Mouse (Mus musculus) heart, postnatal 36 days (tissue): Measurements from ENCODE around the gene Psmd3. TPM values are rescaled to one million over a fixed set of nuclear protein-coding genes. Genes with fewer than 3 reads are reported as not detected.
A peak's percentile ranks its signal among the peaks of the same experiment; 100 is the strongest.

Source experiments
- DNase-seq, 2 experiments: peaks; one replicate each; pipeline ENCODE4 v3.0.0; 2021 to 2022
- intact Hi-C: fragments of 180-260 bp; cut with DNase I; formaldehyde crosslinking; loops from one replicate; pipeline ENCODE4 v1.15.1; 2025
- total RNA-seq, 2 experiments: library from RNA; stranded (reverse); gene quantifications; 2 replicates each; pipeline ENCODE4 v1.2.3; 2021

The Psmd3 gene
- total RNA-seq, 2 experiments from 2014 or later = 102 to 104 TPM

- DNase-seq = no peak
- intact Hi-C loops = no loop called here
These were observed 4.6 kb downstream of the Psmd3 start for GRCm38 (mm10) chr11:98686976-98687375.

DNA sequence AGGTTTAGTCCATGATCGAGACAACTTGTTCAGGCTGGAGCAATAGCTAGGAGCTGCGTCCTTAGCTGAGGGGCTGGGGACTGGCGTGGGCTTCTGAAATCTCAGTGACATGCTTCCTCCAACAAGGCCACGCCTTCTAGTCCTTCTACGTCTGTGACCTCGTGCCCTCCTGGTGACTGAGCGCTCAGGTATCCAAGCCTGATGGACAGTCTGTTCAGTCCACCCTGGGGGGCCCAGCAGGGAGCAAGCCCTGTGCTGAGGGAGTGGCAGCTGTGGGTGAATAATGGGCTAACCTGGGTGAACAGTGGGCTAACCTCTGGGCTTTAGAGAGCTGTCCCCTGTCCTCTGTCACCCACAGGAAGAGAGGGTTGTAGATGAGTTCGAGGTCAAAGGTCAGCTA is 5.7 kb downstream of the Psmd3 start:
- intact Hi-C loops = no loop called here
- DNase-seq = no peak

- intact Hi-C loops = no loop called here
These were observed 10.8 kb downstream of the Psmd3 start for GRCm38 (mm10) chr11:98693201-98693600.

DNA sequence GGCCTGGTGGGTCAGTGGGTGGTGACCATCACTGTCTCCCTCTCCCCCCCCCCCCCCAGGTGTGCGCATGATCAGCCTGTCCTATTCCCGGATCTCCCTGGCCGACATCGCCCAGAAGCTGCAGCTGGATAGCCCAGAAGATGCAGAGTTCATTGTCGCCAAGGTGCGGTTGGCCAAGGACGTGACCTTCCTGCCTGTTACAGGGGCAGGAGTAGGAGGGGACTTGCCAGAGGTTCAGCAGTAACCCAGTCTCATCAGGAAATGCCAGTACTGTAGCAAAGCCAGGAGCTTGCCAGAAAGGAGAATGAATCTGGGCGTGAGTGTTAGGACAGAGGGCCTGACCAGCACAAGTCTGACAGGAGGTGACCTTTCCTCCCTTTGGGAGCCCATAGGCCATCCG is 11.4 kb downstream of the Psmd3 start:
- intact Hi-C loops = no loop called here
- no peak for DNase-seq

More at GRCm38 (mm10) chr11:98693201-98693600, 10.8 kb downstream of the Psmd3 start:
- no peak for DNase-seq

- intact Hi-C loops = no loop called here
- no peak for DNase-seq
These were observed 11.9 kb downstream of the Psmd3 start for GRCm38 (mm10) chr11:98694301-98694700.

- DNase-seq = no peak
- intact Hi-C loops = no loop called here
These were observed 13.1 kb downstream of the Psmd3 start for GRCm38 (mm10) chr11:98695408-98695807.

DNA sequence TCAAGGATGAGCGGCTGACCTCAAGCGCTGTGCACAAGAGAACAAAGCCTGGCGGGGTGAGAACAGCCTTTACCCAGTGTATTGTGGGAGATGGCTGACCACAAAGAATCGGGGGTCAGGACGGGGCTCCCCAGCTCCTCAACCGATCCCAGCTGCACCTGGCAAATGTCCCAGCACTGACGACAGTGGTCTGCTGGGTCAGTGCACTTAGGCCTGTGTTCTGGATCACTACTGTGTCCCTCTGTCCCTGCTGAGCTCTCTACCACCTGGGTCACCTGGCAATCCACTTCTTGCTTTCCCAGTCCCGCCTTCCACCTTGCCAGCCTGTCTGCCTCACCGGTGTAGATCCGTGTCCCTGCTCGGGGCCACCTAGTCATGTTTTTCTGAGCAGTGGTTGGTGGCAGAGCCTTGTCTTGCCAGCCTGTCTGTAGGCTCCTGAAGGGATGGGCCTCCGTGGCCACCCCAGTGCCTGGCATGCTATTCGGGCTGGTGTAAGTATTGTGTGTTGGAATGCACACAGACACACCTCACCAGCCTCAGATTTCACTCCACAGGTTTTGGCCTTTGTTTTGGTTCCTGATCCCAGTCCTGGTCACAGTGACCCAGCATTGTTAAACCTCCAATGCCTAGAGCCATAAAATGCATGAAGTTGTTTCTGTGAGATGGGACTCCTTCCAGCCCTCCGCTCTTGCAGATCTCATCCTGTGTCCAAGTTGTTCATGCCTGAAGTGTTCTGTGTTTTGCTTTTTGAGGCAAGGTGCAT is 14.3 kb downstream of the Psmd3 start:
- DNase-seq = no peak
- intact Hi-C loops = no loop called here

- DNase-seq = no peak
These were observed 14.9 kb downstream of the Psmd3 start for GRCm38 (mm10) chr11:98697225-98697624.

DNA sequence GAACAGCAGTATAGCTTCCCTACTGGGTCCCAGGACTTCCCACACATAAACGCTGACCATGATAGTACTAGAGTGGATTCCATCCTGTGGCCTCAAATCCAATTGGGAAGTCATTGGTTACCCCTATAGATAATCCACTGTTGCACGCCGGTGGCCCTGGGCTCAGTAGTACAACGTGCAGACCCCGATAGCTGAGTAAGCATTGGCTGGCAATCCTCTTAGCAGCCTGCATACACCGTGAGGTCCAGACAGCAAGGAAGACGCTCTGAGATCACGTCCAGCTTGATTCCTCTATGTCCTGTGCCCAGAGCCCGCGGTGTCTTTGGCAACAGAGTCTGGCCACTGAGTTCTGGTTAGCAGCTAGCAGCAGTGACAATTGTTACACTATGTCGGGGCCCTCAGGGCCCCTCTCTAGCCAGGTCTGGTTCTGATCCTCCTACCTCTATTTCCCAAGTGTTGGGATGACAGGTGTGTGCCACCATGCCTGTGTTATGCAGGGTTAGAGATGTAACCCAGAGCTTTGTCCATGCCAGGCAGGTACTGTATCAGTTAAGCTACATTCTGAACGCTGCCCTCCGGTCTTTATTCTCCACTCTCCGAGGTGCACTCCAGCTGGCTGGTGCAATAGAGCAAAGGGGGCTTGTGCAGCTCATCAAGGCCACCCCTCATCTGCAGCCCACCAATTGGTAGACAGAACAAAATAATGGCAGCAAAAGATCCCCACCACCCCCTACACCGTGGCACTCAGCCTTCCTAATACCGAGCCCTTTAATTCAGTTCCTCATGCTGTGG is 16.7 kb downstream of the Psmd3 start:
- intact Hi-C loops = loop anchor here (1.0 kb wide), 1 partner anchor 131 kb away; no protein-coding TSS in a partner anchor
- DNase-seq = no peak

More at GRCm38 (mm10) chr11:98697225-98697624, 14.9 kb downstream of the Psmd3 start:
- intact Hi-C loops = no loop called here

DNA sequence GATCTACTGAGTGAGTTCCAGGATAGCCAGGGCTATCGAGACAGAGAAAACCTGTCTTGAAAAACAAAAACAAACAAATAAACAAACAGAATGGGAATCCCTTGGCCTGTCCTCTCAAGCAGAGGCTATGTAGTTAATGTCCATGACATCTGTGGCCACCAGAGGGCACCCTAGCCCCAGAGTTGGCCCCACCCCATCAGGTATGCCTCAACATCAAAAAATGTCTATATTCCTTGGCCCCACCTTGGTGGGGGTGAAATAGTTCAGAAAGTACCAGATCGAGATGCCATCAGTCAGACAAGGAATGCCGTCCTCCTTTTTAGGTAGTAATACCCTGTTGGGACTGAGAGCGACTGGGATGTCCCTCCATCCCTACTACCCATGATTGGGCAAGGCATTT is 17.6 kb downstream of the Psmd3 start:
- DNase-seq = peak; percentile 83 to 89
- intact Hi-C loops = loop anchor here (1.0 to 2.0 kb wide), 3 partner anchors 10 to 209 kb away; no protein-coding TSS in a partner anchor

DNA sequence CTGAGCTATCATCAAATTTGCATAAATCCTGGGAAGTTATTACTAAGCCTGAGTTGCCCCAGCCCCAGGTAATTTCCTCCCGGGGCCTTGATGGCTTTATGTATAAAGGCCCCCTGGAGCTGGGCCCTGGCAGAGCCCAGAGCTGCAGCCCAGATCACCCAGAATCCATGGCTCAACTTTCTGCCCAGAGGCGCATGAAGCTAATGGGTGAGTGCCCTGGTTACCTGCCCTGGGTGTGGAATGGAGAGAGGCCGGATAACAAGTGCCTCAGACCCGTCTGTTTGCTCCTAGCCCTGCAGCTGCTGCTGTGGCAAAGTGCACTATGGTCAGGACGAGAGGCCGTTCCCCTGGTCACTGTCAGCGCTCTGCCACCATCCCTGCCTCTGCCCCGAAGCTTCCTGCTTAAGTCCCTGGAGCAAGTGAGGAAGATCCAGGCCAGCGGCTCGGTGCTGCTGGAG is 18.9 kb downstream of the Psmd3 start, which contains the start of gene Csf3:
Csf3 (plus strand) TSS at position 51 of the 458 bp plus-strand sequence.
- no peak for DNase-seq
- intact Hi-C loops = loop anchor here (2.0 kb wide), 1 partner anchor 208 kb away; no protein-coding TSS in a partner anchor

DNA sequence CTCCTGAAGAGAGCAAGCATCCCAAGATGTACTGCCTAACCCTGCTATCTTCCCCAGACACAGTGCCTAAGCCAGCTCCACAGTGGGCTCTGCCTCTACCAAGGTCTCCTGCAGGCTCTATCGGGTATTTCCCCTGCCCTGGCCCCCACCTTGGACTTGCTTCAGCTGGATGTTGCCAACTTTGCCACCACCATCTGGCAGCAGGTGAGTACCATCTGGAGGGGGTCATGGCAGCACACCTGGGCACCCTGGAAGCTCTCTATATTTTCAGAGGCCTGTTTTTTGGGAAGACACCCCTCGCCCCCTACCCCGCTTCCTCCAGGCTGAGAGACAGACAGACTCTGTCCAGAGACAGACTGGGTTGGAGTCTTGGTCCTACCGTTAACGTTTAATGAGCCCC is 20.0 kb downstream of the Psmd3 start:
- intact Hi-C loops = no loop called here
- no peak for DNase-seq

GRCm38 (mm10) chr11:98705021-98705420 is 22.7 kb downstream of the Psmd3 start:
- DNase-seq = no peak
- intact Hi-C loops = no loop called here

DNA sequence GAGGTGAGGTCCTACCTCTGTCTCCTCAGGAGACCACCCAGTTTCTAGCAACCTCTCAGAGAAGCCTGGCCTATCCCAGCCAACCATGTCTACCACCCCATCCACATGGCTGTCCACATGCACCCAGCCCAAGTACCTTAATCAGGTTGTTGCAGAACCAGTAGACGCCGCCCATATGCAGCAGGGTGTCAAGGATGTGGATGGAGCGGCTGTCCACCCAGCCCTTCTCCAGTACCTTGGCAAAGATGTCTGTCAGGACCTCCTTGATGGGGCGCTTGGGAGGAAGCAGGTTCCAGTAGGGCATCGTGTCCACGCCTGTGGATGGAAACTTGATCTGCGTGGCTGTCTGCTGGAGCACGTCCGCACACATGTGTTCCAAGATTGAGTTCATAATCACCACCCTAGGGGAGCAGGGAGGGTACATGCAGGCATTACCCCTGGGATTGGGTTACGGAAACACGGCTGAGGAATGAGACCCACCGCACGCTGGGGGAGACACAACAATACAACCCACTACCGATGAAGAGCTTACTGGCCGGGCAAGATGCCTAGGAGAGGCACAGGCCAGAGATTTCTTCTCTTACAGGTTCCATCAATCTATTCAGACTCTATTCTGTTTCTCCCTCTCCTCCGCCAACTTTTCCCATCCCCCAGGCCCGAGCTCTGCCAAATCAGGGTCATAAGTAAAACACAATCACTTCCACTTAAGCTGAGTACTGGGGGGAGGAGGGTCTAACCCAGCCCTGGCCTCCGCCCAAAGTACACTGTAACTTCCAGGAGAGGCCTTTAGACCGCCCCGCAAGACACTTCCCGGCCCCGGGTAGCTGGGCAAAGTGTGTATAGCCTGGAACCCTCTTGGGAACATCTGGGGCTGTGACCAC is 25.3 kb downstream of the Psmd3 start:
- intact Hi-C loops = no loop called here
- DNase-seq = peak; percentile 46 to 52

DNA sequence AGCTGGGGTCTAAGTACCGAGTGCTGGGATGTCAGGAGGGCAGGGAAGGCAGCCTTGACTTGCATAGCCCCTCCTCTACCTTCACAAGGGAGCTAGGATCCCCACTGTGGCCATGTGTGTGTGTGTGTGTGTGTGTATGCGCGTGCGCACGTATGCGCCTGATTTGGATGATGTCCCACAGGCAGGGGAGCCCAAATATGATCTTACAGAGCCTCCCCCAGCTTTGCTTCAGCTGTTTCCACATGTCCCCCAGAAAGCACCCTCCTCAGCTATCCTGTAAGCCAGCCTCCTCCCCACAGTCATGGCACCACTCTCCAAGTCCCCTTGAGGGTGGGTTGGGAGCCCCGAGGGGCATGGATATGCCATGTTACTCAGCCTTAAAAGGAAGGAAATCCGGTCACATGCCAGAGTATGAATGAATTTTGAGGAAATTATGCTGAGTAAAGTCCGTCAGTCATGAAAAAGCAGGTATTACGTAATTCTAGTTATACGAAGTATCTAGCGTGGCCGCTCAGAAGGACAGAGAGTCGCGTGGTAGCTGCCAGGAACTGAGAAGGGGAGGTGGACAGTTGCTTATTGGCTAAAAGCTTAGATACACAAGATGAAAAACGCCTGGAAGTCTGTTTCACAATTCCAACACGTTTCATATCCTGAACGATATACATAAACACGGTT is 26.1 kb downstream of the Psmd3 start:
- DNase-seq = peak; percentile 37 to 58

DNA sequence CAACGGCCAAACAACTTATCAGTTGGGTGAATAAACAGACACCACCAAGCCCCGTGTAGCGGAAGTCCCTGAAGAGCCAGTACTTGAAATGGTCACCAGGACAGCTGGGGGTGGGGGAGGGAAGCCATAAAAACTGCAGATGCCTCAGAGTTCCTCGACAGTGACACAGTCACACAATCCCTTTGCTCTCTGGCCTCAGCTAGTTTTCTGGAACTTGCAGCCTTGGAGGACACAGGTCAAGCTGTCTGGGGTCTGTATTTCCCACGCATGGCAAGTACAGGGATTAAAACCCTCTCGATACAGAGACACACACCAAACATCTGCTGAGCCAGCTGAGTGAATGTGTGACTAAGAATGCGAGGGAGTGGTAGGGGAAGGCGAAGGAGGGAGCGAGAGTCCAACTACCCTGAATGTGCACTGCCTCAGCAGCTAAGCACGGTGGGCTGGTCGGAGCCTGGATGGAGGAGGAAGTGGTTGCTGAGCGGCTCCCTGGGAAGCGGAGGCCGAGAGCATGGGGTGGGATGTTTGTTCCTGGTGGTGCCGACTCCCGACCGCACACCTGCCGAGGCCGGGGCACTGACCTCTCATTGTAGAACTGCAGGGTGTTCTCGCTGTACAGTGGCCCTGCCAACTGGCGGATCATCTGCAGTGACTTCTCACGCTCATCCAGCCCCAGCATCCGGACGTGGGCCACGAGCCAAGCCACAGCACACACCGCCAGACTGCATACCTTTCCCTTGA is 26.8 kb downstream of the Psmd3 start:
- DNase-seq = peak; percentile 50 to 58
- intact Hi-C loops = no loop called here

More for the DNA sequence above, 26.1 kb downstream of the Psmd3 start:
- intact Hi-C loops = no loop called here

DNA sequence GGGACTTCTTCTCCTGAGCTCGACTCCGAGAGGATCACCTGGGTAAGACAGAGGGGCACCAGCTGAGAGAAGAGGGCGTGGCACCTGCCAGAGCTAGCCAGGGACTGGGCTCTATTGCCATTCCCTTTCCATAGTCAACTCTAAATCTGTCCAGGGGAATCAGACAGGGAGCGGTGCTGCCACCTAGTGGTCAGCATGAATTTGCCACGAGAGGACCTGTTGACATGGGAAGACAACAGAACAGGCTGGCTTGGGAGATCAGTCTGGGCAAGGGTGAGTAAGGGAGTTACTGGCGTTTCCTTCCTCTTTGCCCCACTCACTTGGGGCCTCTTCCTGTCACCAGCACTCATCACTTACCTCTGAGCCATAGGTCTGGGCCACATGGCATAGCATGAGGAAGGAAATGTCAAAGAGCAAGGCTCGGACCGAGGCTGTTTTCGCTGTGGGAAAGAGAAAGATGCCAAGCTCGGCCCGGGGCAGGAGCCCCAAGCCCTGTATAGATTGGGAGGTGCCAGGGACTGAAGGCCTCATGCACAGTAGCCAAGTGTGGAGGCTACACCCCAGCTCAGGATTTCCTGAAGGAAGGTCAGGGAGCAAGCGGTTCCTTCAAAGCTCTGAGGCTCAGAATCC is 28.2 kb downstream of the Psmd3 start:
- DNase-seq = peak; percentile 89 to 93
- intact Hi-C loops = loop anchor here (1.0 to 2.0 kb wide), 2 partner anchors 10 to 76 kb away; no protein-coding TSS in a partner anchor

DNA sequence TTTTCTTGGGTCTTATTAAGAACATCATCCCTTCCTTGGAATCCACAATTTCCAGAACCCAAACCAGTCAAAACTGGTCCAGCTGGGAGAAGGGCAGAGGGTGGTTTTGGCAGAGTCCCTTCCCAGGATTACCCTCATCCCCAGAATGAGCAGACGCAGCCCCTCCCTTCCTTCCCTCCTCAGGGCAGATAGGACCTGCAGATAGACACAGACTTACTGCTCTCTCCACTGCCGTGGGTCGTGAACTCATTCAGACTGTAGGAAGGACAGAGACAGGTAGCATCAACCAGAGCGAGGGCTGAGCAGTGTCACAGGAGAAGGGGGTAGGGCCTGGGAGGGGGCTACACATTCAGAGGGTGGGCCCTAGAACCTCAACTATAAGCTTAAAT is 28.7 kb downstream of the Psmd3 start:
- intact Hi-C loops = loop anchor here (2.0 kb wide), 1 partner anchor 76 kb away; no protein-coding TSS in a partner anchor
- no peak for DNase-seq
